Mouse (Mus musculus): ENCODE results near the gene Col28a1. TPM values are rescaled to one million over a fixed set of nuclear protein-coding genes. Genes with fewer than 3 reads are reported as not detected.

The Col28a1 gene
- total and polyA plus RNA-seq, 3 experiments = not detected

DNA sequence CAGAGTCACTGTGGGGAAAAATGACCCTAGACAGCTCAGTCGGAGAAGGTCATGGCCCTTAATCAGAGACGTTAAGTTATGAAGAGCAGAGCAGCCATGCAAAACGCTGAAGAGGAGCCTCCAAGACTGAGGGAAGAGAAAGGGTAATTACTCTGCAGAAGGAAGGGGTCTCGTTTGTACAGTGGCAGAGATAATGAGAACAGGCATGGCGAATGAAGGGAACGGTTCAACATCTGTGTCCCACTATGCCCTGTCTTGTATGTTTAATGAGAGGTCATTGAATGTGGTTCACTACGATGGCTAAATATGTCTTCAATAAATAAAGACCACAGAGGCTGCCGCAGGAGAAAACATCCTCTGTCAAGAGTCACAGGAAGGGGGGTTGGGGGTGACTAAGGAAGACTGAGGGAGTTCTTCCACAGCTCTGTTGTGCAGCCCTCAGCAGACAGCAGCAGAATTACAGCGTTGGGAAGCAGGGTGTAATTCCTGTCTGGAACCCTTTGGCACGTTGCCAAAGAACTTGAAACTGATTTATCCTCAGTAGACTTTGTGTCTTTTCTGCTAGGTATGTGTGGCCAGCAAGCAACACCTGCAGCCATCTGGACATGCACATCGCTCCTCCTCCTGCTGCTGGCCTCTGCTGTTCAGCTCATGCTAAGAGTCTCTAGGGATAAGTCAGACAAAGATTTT, 226.4 kb downstream of the Col28a1 start:
- no peak for DNase-seq (ENCODE audit: low read depth, low spot score)
- Histone ChIP-seq H3K9ac (ENCODE audit: control insufficient read depth, low read depth, low read length, poor library complexity, severe bottlenecking) (no peak overlapping the region), H3K27me3 (ENCODE audit: control insufficient read depth in 1 of 2, insufficient read depth in 2 of 2, low read length in 2 of 2) (no peaks in the 10 kb centered on the region; a peak in 2 of 4 replicates), H3K4me3 (ENCODE audit: control insufficient read depth in 1 of 2, insufficient read depth in 1 of 2, low read depth in 2 of 2, low read length in 2 of 2) (no peak overlapping the region), H3K27ac (ENCODE audit: control insufficient read depth, low read depth, low read length) (no peak overlapping the region), H3K9me3 (replicated peaks; ENCODE audit: insufficient read depth, low read length) (no peaks in the 10 kb centered on the region), H3K36me3 (ENCODE audit: control insufficient read depth in 1 of 2, insufficient read depth in 2 of 2, low read length in 2 of 2) (no peaks in the 10 kb centered on the region), H3K79me2 (ENCODE audit: control insufficient read depth, insufficient read depth, low read length, poor library complexity) (no peaks in the 10 kb centered on the region), H3K4me1 (ENCODE audit: control insufficient read depth in 1 of 2, insufficient read depth in 2 of 2, low read length in 2 of 2) (no peaks in the 10 kb centered on the region)
- TF ChIP-seq HCFC1 (IDR thresholded peaks at IDR 0.05; ENCODE audit: low read depth, low read length) = no peak
- no peak for TF ChIP-seq UBTF (IDR thresholded peaks at IDR 0.05; ENCODE audit: borderline replicate concordance, insufficient read depth, low read depth, low read length)
- TF ChIP-seq GABPA (IDR thresholded peaks at IDR 0.05; ENCODE audit: low read depth, low read length) = no peak
- TF ChIP-seq MXI1 (IDR thresholded peaks at IDR 0.05; ENCODE audit: low read depth, low read length) = no peak
- no peak for TF ChIP-seq ETS1 (IDR thresholded peaks at IDR 0.05; ENCODE audit: low read depth, low read length)
- no peak for TF ChIP-seq NRF1 (IDR thresholded peaks at IDR 0.05; ENCODE audit: insufficient read depth, low read depth, low read length, poor library complexity, severe bottlenecking)
- no peak for TF ChIP-seq USF2 (IDR thresholded peaks at IDR 0.05; ENCODE audit: borderline replicate concordance in 1 of 2, insufficient read depth in 1 of 2, low read depth in 1 of 2, low read length in 2 of 2)
- no peak for TF ChIP-seq NELFE (IDR thresholded peaks at IDR 0.05; ENCODE audit: low read depth, low read length)

DNA sequence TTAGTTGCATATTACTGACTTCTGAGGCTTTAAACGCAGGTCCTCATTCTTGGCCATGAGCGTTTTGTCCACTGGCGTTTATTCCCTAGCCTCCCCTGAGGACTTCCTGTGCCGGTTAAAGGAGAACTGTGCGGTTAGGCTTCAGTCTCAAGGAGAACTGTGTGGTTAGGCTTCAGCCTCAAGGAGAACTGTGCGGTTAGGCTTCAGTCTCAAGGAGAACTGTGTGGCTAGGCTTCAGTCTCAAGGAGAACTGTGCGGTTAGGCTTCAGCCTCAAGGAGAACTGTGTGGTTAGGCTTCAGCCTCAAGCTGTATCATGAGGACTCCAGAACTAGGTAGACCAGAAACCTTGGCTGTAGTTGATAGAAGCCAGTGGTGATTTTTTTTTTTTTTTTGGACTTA, 229.7 kb downstream of the Col28a1 start:
- H3K4me1 ChIP-seq (ENCODE audit: control insufficient read depth in 1 of 2, insufficient read depth in 2 of 2, low read length in 2 of 2) = no peaks in the 10 kb centered on the region
- H3K4me3 ChIP-seq (ENCODE audit: control insufficient read depth in 1 of 2, insufficient read depth in 1 of 2, low read depth in 2 of 2, low read length in 2 of 2) = no peak overlapping the region
- H3K9ac ChIP-seq (ENCODE audit: control insufficient read depth, low read depth, low read length, poor library complexity, severe bottlenecking) = no peak overlapping the region
- no peak overlapping the region for H3K27ac ChIP-seq (ENCODE audit: control insufficient read depth, low read depth, low read length)
- H3K36me3 ChIP-seq (ENCODE audit: control insufficient read depth in 1 of 2, insufficient read depth in 2 of 2, low read length in 2 of 2) = no peaks in the 10 kb centered on the region
- TF ChIP-seq POLR2A (IDR thresholded peaks at IDR 0.05; ENCODE audit: control insufficient read depth in 1 of 2, insufficient read depth in 1 of 2, low read depth in 1 of 2, low read length in 2 of 2, poor library complexity in 1 of 2) (no peak), TAL1 (IDR thresholded peaks at IDR 0.05; ENCODE audit: low read length) (no peak)
- no peaks in the 10 kb centered on the region; a peak in 1 of 4 replicates for H3K27me3 ChIP-seq (ENCODE audit: control insufficient read depth in 1 of 2, insufficient read depth in 2 of 2, low read length in 2 of 2)
- no peak for DNase-seq (ENCODE audit: low read depth, low spot score)
- no peaks in the 10 kb centered on the region for H3K9me3 ChIP-seq (replicated peaks; ENCODE audit: insufficient read depth, low read length)
- H3K79me2 ChIP-seq (ENCODE audit: control insufficient read depth, insufficient read depth, low read length, poor library complexity) = no peaks in the 10 kb centered on the region

DNA sequence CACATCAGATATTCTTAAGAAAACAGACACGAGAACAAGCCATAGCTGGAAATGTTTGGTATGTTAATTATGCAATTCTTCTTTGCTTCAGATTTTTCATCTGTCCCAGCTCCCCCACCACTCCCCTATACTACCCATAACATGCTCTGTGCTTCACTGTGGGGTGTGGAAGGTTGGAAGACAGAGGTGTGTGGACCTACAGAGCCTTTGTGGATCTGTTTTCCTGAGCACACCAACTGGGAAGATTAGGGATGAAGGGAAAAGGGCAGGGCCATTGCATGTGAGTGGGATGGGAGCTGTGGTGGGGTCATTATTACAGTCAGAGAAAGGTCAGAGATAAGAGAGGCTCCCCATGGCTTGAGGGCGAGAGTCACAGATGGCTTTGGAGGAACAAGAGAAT, 240.2 kb downstream of the Col28a1 start:
- no peak for DNase-seq (ENCODE audit: low read depth, low spot score)
- H3K27me3 ChIP-seq (ENCODE audit: control insufficient read depth in 1 of 2, insufficient read depth in 2 of 2, low read length in 2 of 2) = peaks cover 0 to 4% of the 10 kb centered on the region in 2 experiments; a peak in 3 of 4 replicates
- no peaks in the 10 kb centered on the region for H3K9me3 ChIP-seq (replicated peaks; ENCODE audit: insufficient read depth, low read length)
- no peak overlapping the region for H3K9ac ChIP-seq (ENCODE audit: control insufficient read depth, low read depth, low read length, poor library complexity, severe bottlenecking)
- H3K4me1 ChIP-seq (ENCODE audit: control insufficient read depth in 1 of 2, insufficient read depth in 2 of 2, low read length in 2 of 2) = no peaks in the 10 kb centered on the region
- no peaks in the 10 kb centered on the region for H3K36me3 ChIP-seq (ENCODE audit: control insufficient read depth in 1 of 2, insufficient read depth in 2 of 2, low read length in 2 of 2)
- TF ChIP-seq UBTF (IDR thresholded peaks at IDR 0.05; ENCODE audit: borderline replicate concordance, insufficient read depth, low read depth, low read length) (no peak), TBP (IDR thresholded peaks at IDR 0.05; ENCODE audit: low read depth, low read length) (no peak), NELFE (IDR thresholded peaks at IDR 0.05; ENCODE audit: low read depth, low read length) (no peak), JUND (IDR thresholded peaks at IDR 0.05; ENCODE audit: low read depth, low read length) (no peak), RCOR1 (IDR thresholded peaks at IDR 0.05; ENCODE audit: low read depth, low read length) (no peak)
- no peaks in the 10 kb centered on the region for H3K79me2 ChIP-seq (ENCODE audit: control insufficient read depth, insufficient read depth, low read length, poor library complexity)
- no peak overlapping the region for H3K4me3 ChIP-seq (ENCODE audit: control insufficient read depth in 1 of 2, insufficient read depth in 1 of 2, low read depth in 2 of 2, low read length in 2 of 2)
- no peak overlapping the region for H3K27ac ChIP-seq (ENCODE audit: control insufficient read depth, low read depth, low read length)

Measured in MEL (cell line).